Mouse (Mus musculus) c-Kit-positive CD71-positive TER-119-negative erythroid progenitor cells, embryonic 14.5 days (primary cell): Measurements from ENCODE around the gene Gm7682.
"Not testable (repeated sequence)": the region's sequence is repeated elsewhere in the genome, so short reads cannot be mapped to it uniquely, and the experiment has no call there.

Experiments used
- DNase-seq: peaks from one replicate; pipeline ENCODE4 v3.0.0-alpha.2; 2013; ENCODE audit warnings: low read depth

The Gm7682 gene

GRCm38 (mm10) chr5:94445484-94445883 lies at the start of gene Gm7682:
Gm7682 (plus strand) TSS chr5:94445784.
- not testable (repeated sequence) for DNase-seq
